Comparison of ENCODE assay signal across 13 mouse cellular contexts in the genomic region with DNA sequence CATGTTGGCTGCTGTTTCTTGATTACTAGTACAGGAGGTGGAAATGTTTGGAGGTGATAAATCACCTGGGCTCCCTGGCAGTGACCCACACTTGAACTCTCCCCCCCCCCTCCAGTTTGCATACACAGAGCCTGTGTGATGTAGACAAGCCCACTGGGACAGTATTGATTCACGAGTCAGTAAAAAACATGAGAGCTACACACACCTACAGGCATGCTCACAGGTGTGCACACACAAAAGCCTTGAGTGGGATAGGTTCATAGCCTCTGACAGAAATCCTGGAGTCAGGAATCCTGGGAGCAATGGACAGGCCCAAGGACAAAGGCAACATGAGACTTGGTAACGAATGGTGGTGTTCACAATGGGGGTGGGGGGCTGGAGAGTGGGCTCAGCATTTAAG. TPM values are rescaled to one million over a fixed set of nuclear protein-coding genes. Genes with fewer than 3 reads are reported as not detected.
DNase-seq lines count a peak whose midpoint lies in the region; ATAC-seq and TF ChIP-seq lines count a peak whose summit lies in the region.
"Had no signal": no experiment of that assay in that cellular context is flagged by ENCODE, and none has a peak within 500 bp of the region (broad histone marks: within the 10 kb centered on the region; RNA-seq: fewer than 3 reads in every experiment).

No protein-coding gene starts in this region.

- peak overlapping the region; percentile 52 for H3K9ac ChIP-seq in ES-Bruce4 (ENCODE audit: low read depth, poor library complexity, severe bottlenecking)
- H3K9ac ChIP-seq in limb, embryonic 12.5 days (replicated peaks): no peak overlapping the region

- TF ChIP-seq CTCF in kidney, adult 2 months (conservative IDR thresholded peaks at IDR 0.05; ENCODE audit: insufficient read depth, insufficient read length, low read depth, low read length): no peak
- TF ChIP-seq CTCF in E14TG2a.4 (conservative IDR thresholded peaks at IDR 0.05; ENCODE audit: low read length) (no peak), ES-Bruce4 (IDR thresholded peaks at IDR 0.05; ENCODE audit: low read depth, low read length) (no peak)

- peak overlapping the region; percentile 39 for H3K4me2 ChIP-seq in limb, embryonic 12.5 days
- H3K4me2 ChIP-seq: midbrain, embryonic 11.5 days had no signal

- no peaks in the 10 kb centered on the region for H3K36me3 ChIP-seq in kidney, adult 2 months (ENCODE audit: control insufficient read depth, insufficient read depth, low read length)
- H3K36me3 ChIP-seq in E14TG2a.4 (ENCODE audit: insufficient read depth, low read length) (no peaks in the 10 kb centered on the region), ES-Bruce4 (ENCODE audit: control insufficient read depth, insufficient read depth, low read length, poor library complexity, severe bottlenecking) (no peaks in the 10 kb centered on the region)
- H3K36me3 ChIP-seq in limb, embryonic 12.5 days: peaks cover 9% of the 10 kb centered on the region

- H3K9me3 ChIP-seq in E14TG2a.4 (ENCODE audit: low read length): no peaks in the 10 kb centered on the region
- H3K9me3 ChIP-seq in ES-Bruce4 (replicated peaks; ENCODE audit: control insufficient read depth, insufficient read depth, low read length, poor library complexity, severe bottlenecking): no peaks in the 10 kb centered on the region
- no peaks in the 10 kb centered on the region for H3K9me3 ChIP-seq in limb, embryonic 12.5 days

- WGBS in kidney, adult 2 months: 40% methylated on average over 2 of the region's 2 CpGs
- WGBS in limb, embryonic 12.5 days: 29% methylated on average over 2 of the region's 2 CpGs

- H3K4me1 ChIP-seq in kidney, adult 2 months (ENCODE audit: control insufficient read depth, insufficient read depth, low read length): peaks cover 16% of the 10 kb centered on the region
- H3K4me1 ChIP-seq in E14TG2a.4 (replicated peaks; ENCODE audit: low read depth, low read length) (peaks cover 89% of the 10 kb centered on the region), ES-Bruce4 (ENCODE audit: control insufficient read depth, insufficient read depth, low read length) (peaks cover 30% of the 10 kb centered on the region)
- peaks cover 83% of the 10 kb centered on the region for H3K4me1 ChIP-seq in limb, embryonic 12.5 days (replicated peaks)

- H3K27ac ChIP-seq in kidney, adult 2 months (ENCODE audit: insufficient read depth, low read depth, low read length): peak overlapping the region; percentile 84
- H3K27ac ChIP-seq in ES-Bruce4 (ENCODE audit: insufficient read depth, low read length): peak overlapping the region; percentile 40; the same call in 1 of the 2 replicates
- peak overlapping the region; percentile 90 for H3K27ac ChIP-seq in limb, embryonic 12.5 days
- H3K27ac ChIP-seq: layer of hippocampus, adult 2 months had no signal

- no peaks in the 10 kb centered on the region for H3K27me3 ChIP-seq in kidney, adult 2 months (replicated peaks; ENCODE audit: control insufficient read depth, insufficient read depth, low read length)
- H3K27me3 ChIP-seq in E14TG2a.4 (ENCODE audit: insufficient read depth, low read length) (no peaks in the 10 kb centered on the region), ES-Bruce4 (ENCODE audit: control insufficient read depth, insufficient read depth, low read length, poor library complexity, severe bottlenecking) (no peaks in the 10 kb centered on the region)
- H3K27me3 ChIP-seq in limb, embryonic 12.5 days: no peaks in the 10 kb centered on the region
- H3K27me3 ChIP-seq: Patski had no signal

- no peak for DNase-seq in kidney, adult 2 months
- no peak for DNase-seq in kidney, adult 18-20 months
- DNase-seq in cerebellum, adult 18-20 months: no peak
- DNase-seq in frontal cortex, postnatal 36 days (ENCODE audit: low spot score in 2 of 2): no peak
- DNase-seq: cerebellum, adult 11 months; gastrocnemius, postnatal 25 days had no signal

- no peak for TF ChIP-seq POLR2A in kidney, adult 2 months (IDR thresholded peaks at IDR 0.05; ENCODE audit: low read depth, low read length)
- no peak for TF ChIP-seq POLR2A in ES-Bruce4 (IDR thresholded peaks at IDR 0.05; ENCODE audit: insufficient read depth, low read length)

- TF ChIP-seq EP300 in ES-Bruce4 (IDR thresholded peaks at IDR 0.05; ENCODE audit: insufficient read depth, low read depth, low read length): no peak

- no peak for ATAC-seq in limb, embryonic 12.5 days (ENCODE audit: insufficient number of reproducible peaks, insufficient read depth, low FRiP score, low TSS enrichment, low read depth)

- H3K4me3 ChIP-seq in kidney, adult 2 months (ENCODE audit: insufficient read depth, low read depth, low read length): no peak overlapping the region
- H3K4me3 ChIP-seq in E14TG2a.4 (replicated peaks; ENCODE audit: low read length) (peak overlapping the region; percentile 71), ES-Bruce4 (ENCODE audit: low read depth, low read length) (no peak overlapping the region)
- no peak overlapping the region for H3K4me3 ChIP-seq in limb, embryonic 12.5 days (replicated peaks)
- H3K4me3 ChIP-seq: erythroblast, embryonic 14.5 days; layer of hippocampus, adult 2 months had no signal

RNA-seq across cellular contexts. Expression of gene Ptk7, which starts 17.1 kb away (rescaled TPM):
- 8.1 and 9.4 TPM in 2 replicates for polyA plus RNA-seq in kidney, adult 2 months (2012; rRNA removed)
- polyA plus RNA-seq in ES-Bruce4 (2011; ENCODE audit: insufficient read depth, insufficient read length, low read depth, missing spikeins): 110 and 113 TPM in 2 replicates
- 156 and 165 TPM in 2 replicates for polyA plus RNA-seq in limb, embryonic 12.5 days (2016; fragmentation: Nextera tagmentation; extraction: Ambion mirVana)

RNA-seq across cellular contexts. Expression of gene Klc4, which starts 33.6 kb away (rescaled TPM):
- 60.7 and 62.8 TPM in 2 replicates for polyA plus RNA-seq in kidney, adult 2 months (2012; rRNA removed)
- polyA plus RNA-seq in ES-Bruce4 (2011; ENCODE audit: insufficient read depth, insufficient read length, low read depth, missing spikeins): 10.1 TPM in 2 replicates
- polyA plus RNA-seq in limb, embryonic 12.5 days (2016; fragmentation: Nextera tagmentation; extraction: Ambion mirVana): 27.2 and 27.6 TPM in 2 replicates

RNA-seq across cellular contexts. Expression of gene Mrpl2, which starts 33.8 kb away (rescaled TPM):
- polyA plus RNA-seq in kidney, adult 2 months (2012; rRNA removed): 116 and 134 TPM in 2 replicates
- 65.8 and 70.9 TPM in 2 replicates for polyA plus RNA-seq in ES-Bruce4 (2011; ENCODE audit: insufficient read depth, insufficient read length, low read depth, missing spikeins)
- polyA plus RNA-seq in limb, embryonic 12.5 days (2016; fragmentation: Nextera tagmentation; extraction: Ambion mirVana): 99.5 and 112 TPM in 2 replicates

RNA-seq across cellular contexts. Expression of gene Cul7, which starts 37.9 kb away (rescaled TPM):
- 30.2 and 34.0 TPM in 2 replicates for polyA plus RNA-seq in kidney, adult 2 months (2012; rRNA removed)
- polyA plus RNA-seq in ES-Bruce4 (2011; ENCODE audit: insufficient read depth, insufficient read length, low read depth, missing spikeins): 67.1 and 74.8 TPM in 2 replicates
- 56.1 and 60.1 TPM in 2 replicates for polyA plus RNA-seq in limb, embryonic 12.5 days (2016; fragmentation: Nextera tagmentation; extraction: Ambion mirVana)

RNA-seq across cellular contexts. Expression of gene Srf, which starts 56.2 kb away (rescaled TPM):
- polyA plus RNA-seq in kidney, adult 2 months (2012; rRNA removed): 67.0 and 86.3 TPM in 2 replicates
- polyA plus RNA-seq in ES-Bruce4 (2011; ENCODE audit: insufficient read depth, insufficient read length, low read depth, missing spikeins): 40.5 and 42.0 TPM in 2 replicates
- 11.8 and 12.4 TPM in 2 replicates for polyA plus RNA-seq in limb, embryonic 12.5 days (2016; fragmentation: Nextera tagmentation; extraction: Ambion mirVana)

Comparison
In these comparisons a context has a peak if more than half of its experiments do, and no peak if none do; other contexts are left out.
1. H3K27ac ChIP-seq: peak in every context shown above with its lines; median percentile 90 in limb, embryonic 12.5 days; 84 in kidney, adult 2 months; 40 in ES-Bruce4.
2. RNA of gene Ptk7, which starts 17.1 kb away (polyA plus RNA-seq): 156 to 165 TPM in limb, embryonic 12.5 days and 110 to 113 TPM in ES-Bruce4; 8.1 to 9.4 TPM in kidney, adult 2 months; every median in the first group is over 10 times any median in the second.